Mouse (Mus musculus): ENCODE data around the gene Tmem150b.
A peak's percentile ranks its signal among the peaks of the same experiment; 100 is the strongest.

The Tmem150b gene

GRCm38 (mm10) chr7:4659911-4660443 is 65.1 kb downstream of the Tmem150b start:
- DNase-seq, result no peak

- DNase-seq, result peak; percentile 98
These were observed 66.0 kb downstream of the Tmem150b start, which contains the start of gene Ppp6r1 for GRCm38 (mm10) chr7:4658912-4659551. Ppp6r1 (minus strand) TSS chr7:4659019.

GRCm38 (mm10) chr7:4658128-4658907 is 66.7 kb downstream of the Tmem150b start:
- peak; percentile 56 for DNase-seq

GRCm38 (mm10) chr7:4657521-4658127 is 67.4 kb downstream of the Tmem150b start:
- no peak for DNase-seq

All from liver (tissue).